Comparison of ENCODE assay signal across 9 mouse cellular contexts in genomic region chr2:164786388-164786885, GRCm38 (mm10). TPM values are rescaled to one million over a fixed set of nuclear protein-coding genes. Genes with fewer than 3 reads are reported as not detected.
A peak's percentile ranks its signal among the peaks of the same experiment; 100 is the strongest.
DNase-seq lines count a peak whose midpoint lies in the region; ATAC-seq and TF ChIP-seq lines count a peak whose summit lies in the region.
"Had no signal": no experiment of that assay in that cellular context is flagged by ENCODE, and none has a peak within 500 bp of the region (broad histone marks: within the 10 kb centered on the region; RNA-seq: fewer than 3 reads in every experiment).

No protein-coding gene starts in this region.

- peak overlapping the region; percentile 87 for H3K4me2 ChIP-seq in embryonic facial prominence, embryonic 14.5 days (ENCODE audit: low read depth, low read length)
- H3K4me2 ChIP-seq in intestine, postnatal 0 days (replicated peaks; ENCODE audit: low read depth) = peak overlapping the region; percentile 91
- peak overlapping the region; percentile 64 for H3K4me2 ChIP-seq in midbrain, embryonic 13.5 days (replicated peaks)

- H3K4me1 ChIP-seq in liver, adult 2 months (ENCODE audit: control insufficient read depth, insufficient read depth, low read length) = peaks cover 18% of the 10 kb centered on the region
- H3K4me1 ChIP-seq in embryonic facial prominence, embryonic 14.5 days (ENCODE audit: control insufficient read depth, insufficient read depth, low read length) = peaks cover 8% of the 10 kb centered on the region
- 0 out of 2 replicates have a peak, but pooled peaks cover 6% of the 10 kb centered on the region for H3K4me1 ChIP-seq in intestine, postnatal 0 days (replicated peaks; ENCODE audit: control insufficient read depth, insufficient read depth, low read length)
- H3K4me1 ChIP-seq in midbrain, embryonic 13.5 days (replicated peaks) = peaks cover 22% of the 10 kb centered on the region

- H3K36me3 ChIP-seq in liver, adult 2 months (ENCODE audit: control insufficient read depth, insufficient read depth, low read length) = no peaks in the 10 kb centered on the region; the same call in 1 of the 2 replicates
- peaks cover 25% of the 10 kb centered on the region; the same call in 1 of the 2 replicates for H3K36me3 ChIP-seq in embryonic facial prominence, embryonic 14.5 days (ENCODE audit: control insufficient read depth, insufficient read depth, low read length)
- H3K36me3 ChIP-seq in intestine, postnatal 0 days (ENCODE audit: control insufficient read depth, insufficient read depth) = peaks cover 17% of the 10 kb centered on the region
- H3K36me3 ChIP-seq in midbrain, embryonic 13.5 days = peaks cover 22% of the 10 kb centered on the region

- TF ChIP-seq CTCF in liver, adult 2 months (IDR thresholded peaks at IDR 0.05; ENCODE audit: low read depth, low read length) = no peak
- no peak for TF ChIP-seq CTCF in intestine, postnatal 0 days (IDR thresholded peaks at IDR 0.05; ENCODE audit: low read depth)

- peak overlapping the region; percentile 90 for H3K4me3 ChIP-seq in liver, adult 2 months (ENCODE audit: insufficient read depth, low read depth, low read length)
- H3K4me3 ChIP-seq in embryonic facial prominence, embryonic 14.5 days (ENCODE audit: low read depth, low read length) = peak overlapping the region; percentile 66
- H3K4me3 ChIP-seq in intestine, postnatal 0 days (ENCODE audit: low read depth, low read length) = peak overlapping the region; percentile 59
- peak overlapping the region; percentile 59 for H3K4me3 ChIP-seq in midbrain, embryonic 13.5 days (replicated peaks)

- no peak for TF ChIP-seq POLR2A in liver, adult 2 months (IDR thresholded peaks at IDR 0.05; ENCODE audit: extremely low read depth, insufficient read depth, low read length)

- WGBS in liver, adult 2 months = 15% methylated on average over 15 of the region's 15 CpGs
- 7% methylated on average over 15 of the region's 15 CpGs for WGBS in embryonic facial prominence, embryonic 14.5 days
- WGBS in intestine, postnatal 0 days = 14% methylated on average over 15 of the region's 15 CpGs
- 14% methylated on average over 15 of the region's 15 CpGs for WGBS in midbrain, embryonic 13.5 days

- H3K79me2 ChIP-seq in liver, adult 2 months (ENCODE audit: control insufficient read depth, insufficient read depth, low read length) = no peaks in the 10 kb centered on the region

- H3K27ac ChIP-seq in liver, adult 2 months (replicated peaks; ENCODE audit: insufficient read depth, low read depth, low read length) = peak overlapping the region; percentile 61
- peak overlapping the region; percentile 82 for H3K27ac ChIP-seq in embryonic facial prominence, embryonic 14.5 days (replicated peaks; ENCODE audit: low read depth, low read length)
- peak overlapping the region; percentile 89 for H3K27ac ChIP-seq in intestine, postnatal 0 days (ENCODE audit: low read depth, low read length)
- no peak overlapping the region for H3K27ac ChIP-seq in midbrain, embryonic 13.5 days

- 0 out of 2 replicates have a peak, but pooled peaks have one; percentile 6 for ATAC-seq in embryonic facial prominence, embryonic 14.5 days (ENCODE audit: low read depth)
- peak; percentile 18; the same call in 1 of the 2 replicates for ATAC-seq in intestine, postnatal 0 days
- peak; percentile 28; the same call in 1 of the 2 replicates for ATAC-seq in midbrain, embryonic 13.5 days

- no peaks in the 10 kb centered on the region for H3K9me3 ChIP-seq in embryonic facial prominence, embryonic 14.5 days (ENCODE audit: control insufficient read depth, low read length)
- H3K9me3 ChIP-seq in intestine, postnatal 0 days (ENCODE audit: control insufficient read depth) = no peaks in the 10 kb centered on the region
- H3K9me3 ChIP-seq in midbrain, embryonic 13.5 days = no peaks in the 10 kb centered on the region

- peak overlapping the region; percentile 89 for H3K9ac ChIP-seq in liver, adult 2 months (ENCODE audit: low read depth, low read length)
- peak overlapping the region; percentile 83 for H3K9ac ChIP-seq in embryonic facial prominence, embryonic 14.5 days (ENCODE audit: low read depth, low read length)
- H3K9ac ChIP-seq in intestine, postnatal 0 days (ENCODE audit: low read depth, low read length) = peak overlapping the region; percentile 83
- H3K9ac ChIP-seq in midbrain, embryonic 13.5 days (replicated peaks) = peak overlapping the region; percentile 65

- DNase-seq in liver, adult 2 months (ENCODE audit: extremely low read depth, low read depth, low spot score) = peak; percentile 36
- no peak for DNase-seq in liver
- DNase-seq in embryonic facial prominence, embryonic 14.5 days (ENCODE audit: low spot score) = peak; percentile 47
- DNase-seq in Muller cell, postnatal 12 days (ENCODE audit: inconsistent ontology term) = no peak
- no peak for DNase-seq in layer of hippocampus, adult 8-10 months (ENCODE audit: low spot score in 2 of 2)
- DNase-seq in kidney, adult 9 months = no peak

- no peaks in the 10 kb centered on the region for H3K27me3 ChIP-seq in liver, adult 2 months (ENCODE audit: control insufficient read depth, insufficient read depth, low read length)
- H3K27me3 ChIP-seq in embryonic facial prominence, embryonic 14.5 days (replicated peaks; ENCODE audit: control insufficient read depth, insufficient read depth, low read length) = no peaks in the 10 kb centered on the region
- no peaks in the 10 kb centered on the region for H3K27me3 ChIP-seq in intestine, postnatal 0 days (replicated peaks; ENCODE audit: control insufficient read depth, insufficient read depth, low read length)
- H3K27me3 ChIP-seq in midbrain, embryonic 13.5 days = peaks cover 12% of the 10 kb centered on the region; the same call in 1 of the 2 replicates

RNA-seq across cellular contexts. Expression of gene Snx21, which starts 0.8 kb away (rescaled TPM):
- total RNA-seq in liver, adult 2 months (2014; rRNA removed) = 10.8 and 12.6 TPM in 2 replicates
- polyA plus RNA-seq in liver, adult 2 months (2012; rRNA removed) = 14.4 and 14.6 TPM in 2 replicates
- 27.9 and 28.3 TPM in 2 replicates for polyA plus RNA-seq in embryonic facial prominence, embryonic 14.5 days (2014; fragmentation: Nextera tagmentation; extraction: Ambion mirVana)
- 12.5 and 13.0 TPM in 2 replicates for polyA plus RNA-seq in intestine, postnatal 0 days (2015; fragmentation: Nextera tagmentation; extraction: Ambion mirVana)
- polyA plus RNA-seq in midbrain, embryonic 13.5 days (2015; fragmentation: Nextera tagmentation; extraction: Ambion mirVana) = 17.2 and 19.1 TPM in 2 replicates
- 10 to 100 TPM; 33.0 to 44.9 (median 39.9) TPM for total RNA-seq in layer of hippocampus, adult 8-10 months (2022)

RNA-seq across cellular contexts. Expression of gene Tnnc2, which starts 6.7 kb away (rescaled TPM):
- total RNA-seq in liver, adult 2 months (2014; rRNA removed) = 6.1 TPM in 1 of 2 replicates, not detected in the other
- polyA plus RNA-seq in liver, adult 2 months (2012; rRNA removed) = not detected in 2 replicates
- 799 and 1,279 TPM in 2 replicates for polyA plus RNA-seq in embryonic facial prominence, embryonic 14.5 days (2014; fragmentation: Nextera tagmentation; extraction: Ambion mirVana)
- polyA plus RNA-seq in intestine, postnatal 0 days (2015; fragmentation: Nextera tagmentation; extraction: Ambion mirVana) = 0.51 and 0.73 TPM in 2 replicates
- polyA plus RNA-seq in midbrain, embryonic 13.5 days (2015; fragmentation: Nextera tagmentation; extraction: Ambion mirVana) = not detected in 2 replicates
- total RNA-seq in layer of hippocampus, adult 8-10 months (2022) = 1 to 10 TPM in 1 of 4 experiments, not detected in 3; 1.4 TPM
- total RNA-seq: common myeloid progenitor, adult 5-6 weeks had no signal

RNA-seq across cellular contexts. Expression of gene Ube2c, which starts 16.7 kb away (rescaled TPM):
- total RNA-seq in liver, adult 2 months (2014; rRNA removed) = 0.18 and 1.9 TPM in 2 replicates
- 1.2 and 1.5 TPM in 2 replicates for polyA plus RNA-seq in liver, adult 2 months (2012; rRNA removed)
- polyA plus RNA-seq in embryonic facial prominence, embryonic 14.5 days (2014; fragmentation: Nextera tagmentation; extraction: Ambion mirVana) = 229 and 276 TPM in 2 replicates
- 118 and 121 TPM in 2 replicates for polyA plus RNA-seq in intestine, postnatal 0 days (2015; fragmentation: Nextera tagmentation; extraction: Ambion mirVana)
- polyA plus RNA-seq in midbrain, embryonic 13.5 days (2015; fragmentation: Nextera tagmentation; extraction: Ambion mirVana) = 203 and 208 TPM in 2 replicates
- under 1 TPM in 3 of 4 experiments, not detected in 1; 0.33 to 0.81 (median 0.48) TPM for total RNA-seq in layer of hippocampus, adult 8-10 months (2022)

RNA-seq across cellular contexts. Expression of gene Acot8, which starts 18.2 kb away (rescaled TPM):
- total RNA-seq in liver, adult 2 months (2014; rRNA removed) = 19.4 and 25.8 TPM in 2 replicates
- polyA plus RNA-seq in liver, adult 2 months (2012; rRNA removed) = 46.1 and 53.2 TPM in 2 replicates
- 12.6 and 13.8 TPM in 2 replicates for polyA plus RNA-seq in embryonic facial prominence, embryonic 14.5 days (2014; fragmentation: Nextera tagmentation; extraction: Ambion mirVana)
- 52.5 and 54.4 TPM in 2 replicates for polyA plus RNA-seq in intestine, postnatal 0 days (2015; fragmentation: Nextera tagmentation; extraction: Ambion mirVana)
- 19.9 and 20.4 TPM in 2 replicates for polyA plus RNA-seq in midbrain, embryonic 13.5 days (2015; fragmentation: Nextera tagmentation; extraction: Ambion mirVana)
- total RNA-seq in layer of hippocampus, adult 8-10 months (2022) = 10 to 100 TPM; 25.1 to 34.0 (median 27.7) TPM

RNA-seq across cellular contexts. Expression of gene Zswim3, which starts 18.5 kb away (rescaled TPM):
- 0.83 and 1.1 TPM in 2 replicates for total RNA-seq in liver, adult 2 months (2014; rRNA removed)
- polyA plus RNA-seq in liver, adult 2 months (2012; rRNA removed) = 0.73 and 0.82 TPM in 2 replicates
- 6.0 and 6.4 TPM in 2 replicates for polyA plus RNA-seq in embryonic facial prominence, embryonic 14.5 days (2014; fragmentation: Nextera tagmentation; extraction: Ambion mirVana)
- 3.7 and 4.2 TPM in 2 replicates for polyA plus RNA-seq in intestine, postnatal 0 days (2015; fragmentation: Nextera tagmentation; extraction: Ambion mirVana)
- polyA plus RNA-seq in midbrain, embryonic 13.5 days (2015; fragmentation: Nextera tagmentation; extraction: Ambion mirVana) = 15.2 and 15.5 TPM in 2 replicates
- 10 to 100 TPM in 1 of 4 experiments, 1 to 10 TPM in 3; 8.3 to 10.2 (median 9.5) TPM for total RNA-seq in layer of hippocampus, adult 8-10 months (2022)

Comparison
In these comparisons a context has a peak if more than half of its experiments do, and no peak if none do; other contexts are left out.
1. DNase-seq: peak in liver, adult 2 months (single experiment) and embryonic facial prominence, embryonic 14.5 days (single experiment); none in liver (single experiment), Muller cell, postnatal 12 days (single experiment), layer of hippocampus, adult 8-10 months (0 of 2) and kidney, adult 9 months (single experiment).
2. RNA of gene Tnnc2, which starts 6.7 kb away (polyA plus RNA-seq): 799 to 1,279 TPM in embryonic facial prominence, embryonic 14.5 days; 0.51 to 0.73 TPM in intestine, postnatal 0 days, not detected in liver, adult 2 months and not detected in midbrain, embryonic 13.5 days; every median in the first group is over 100 times any median in the second.
3. RNA of gene Ube2c, which starts 16.7 kb away (polyA plus RNA-seq): 229 to 276 TPM in embryonic facial prominence, embryonic 14.5 days, 203 to 208 TPM in midbrain, embryonic 13.5 days and 118 to 121 TPM in intestine, postnatal 0 days; 1.2 to 1.5 TPM in liver, adult 2 months; every median in the first group is over 10 times any median in the second.
4. Peak in every context shown above with its lines, with median percentiles within 50 percentile points of each other: H3K4me3 ChIP-seq, H3K9ac ChIP-seq, ATAC-seq and H3K4me2 ChIP-seq.